In genomic region chr2:178691190-178691864, GRCm38 (mm10) we compare ENCODE assay signal across 9 mouse cellular contexts.
A peak's percentile ranks its signal among the peaks of the same experiment; 100 is the strongest.
DNase-seq lines count a peak whose midpoint lies in the region; ATAC-seq lines count a peak whose summit lies in the region.
"Had no signal": no experiment of that assay in that cellular context is flagged by ENCODE, and none has a peak within 500 bp of the region (broad histone marks: within the 10 kb centered on the region; RNA-seq: fewer than 3 reads in every experiment).

No protein-coding gene starts in this region.

- H3K9ac ChIP-seq in midbrain, embryonic 13.5 days (replicated peaks) = no peak overlapping the region
- H3K9ac ChIP-seq: heart, embryonic 15.5 days had no signal

- ATAC-seq in midbrain, embryonic 13.5 days = no peak

- H3K4me3 ChIP-seq in midbrain, embryonic 13.5 days (replicated peaks) = no peak overlapping the region
- H3K4me3 ChIP-seq: heart, embryonic 15.5 days had no signal

- H3K27me3 ChIP-seq in midbrain, embryonic 13.5 days = no peaks in the 10 kb centered on the region
- H3K27me3 ChIP-seq: heart, embryonic 15.5 days had no signal

- peaks cover 5% of the 10 kb centered on the region for H3K4me1 ChIP-seq in midbrain, embryonic 13.5 days (replicated peaks)
- H3K4me1 ChIP-seq: heart, embryonic 15.5 days had no signal

- no peak overlapping the region for H3K4me2 ChIP-seq in midbrain, embryonic 13.5 days (replicated peaks)
- H3K4me2 ChIP-seq: heart, embryonic 15.5 days had no signal

- no peaks in the 10 kb centered on the region for H3K9me3 ChIP-seq in midbrain, embryonic 13.5 days
- H3K9me3 ChIP-seq: heart, embryonic 15.5 days had no signal

- no peak overlapping the region for H3K27ac ChIP-seq in midbrain, embryonic 13.5 days
- H3K27ac ChIP-seq: heart, embryonic 15.5 days had no signal

- H3K36me3 ChIP-seq in midbrain, embryonic 13.5 days = no peaks in the 10 kb centered on the region
- H3K36me3 ChIP-seq: heart, embryonic 15.5 days had no signal

- DNase-seq in adrenal gland, adult 2 months = peak; percentile 57
- no peak for DNase-seq in adrenal gland, postnatal 4 days (ENCODE audit: low spot score in 2 of 2)
- peak; percentile 12 for DNase-seq in left cerebral cortex, adult 11 months (ENCODE audit: low spot score)
- no peak for DNase-seq in left cerebral cortex, adult 8-10 months (ENCODE audit: low spot score in 2 of 2)
- DNase-seq in frontal cortex, postnatal 36 days (ENCODE audit: low spot score in 2 of 2) = peak; percentile 12 to 21
- DNase-seq in lung, postnatal 25 days (ENCODE audit: low spot score) = peak; percentile 8
- no peak for DNase-seq in testis, postnatal 14 days (ENCODE audit: low spot score)

- WGBS in midbrain, embryonic 13.5 days = 76% methylated on average over 13 of the region's 13 CpGs

Comparison
In these comparisons a context has a peak if more than half of its experiments do, and no peak if none do; other contexts are left out.
1. DNase-seq: peak in adrenal gland, adult 2 months (single experiment), left cerebral cortex, adult 11 months (single experiment), frontal cortex, postnatal 36 days (2 of 2) and lung, postnatal 25 days (single experiment); none in adrenal gland, postnatal 4 days (0 of 2), left cerebral cortex, adult 8-10 months (0 of 2) and testis, postnatal 14 days (single experiment).